Mouse (Mus musculus) liver, postnatal 0 days (tissue): ENCODE data around the gene Gm49486.

Source experiments
- CTCF ChIP-seq: sonication (generic); IDR thresholded peaks from 2 replicates; pipeline ENCODE4 v1.5.1; 2016; ENCODE audit warnings: antibody characterized with exemption, low read depth
- EP300 ChIP-seq: IDR thresholded peaks from 2 replicates; pipeline ENCODE4 v1.6.1; 2016; ENCODE audit warnings: antibody characterized with exemption, low read depth, mild to moderate bottlenecking

DNA sequence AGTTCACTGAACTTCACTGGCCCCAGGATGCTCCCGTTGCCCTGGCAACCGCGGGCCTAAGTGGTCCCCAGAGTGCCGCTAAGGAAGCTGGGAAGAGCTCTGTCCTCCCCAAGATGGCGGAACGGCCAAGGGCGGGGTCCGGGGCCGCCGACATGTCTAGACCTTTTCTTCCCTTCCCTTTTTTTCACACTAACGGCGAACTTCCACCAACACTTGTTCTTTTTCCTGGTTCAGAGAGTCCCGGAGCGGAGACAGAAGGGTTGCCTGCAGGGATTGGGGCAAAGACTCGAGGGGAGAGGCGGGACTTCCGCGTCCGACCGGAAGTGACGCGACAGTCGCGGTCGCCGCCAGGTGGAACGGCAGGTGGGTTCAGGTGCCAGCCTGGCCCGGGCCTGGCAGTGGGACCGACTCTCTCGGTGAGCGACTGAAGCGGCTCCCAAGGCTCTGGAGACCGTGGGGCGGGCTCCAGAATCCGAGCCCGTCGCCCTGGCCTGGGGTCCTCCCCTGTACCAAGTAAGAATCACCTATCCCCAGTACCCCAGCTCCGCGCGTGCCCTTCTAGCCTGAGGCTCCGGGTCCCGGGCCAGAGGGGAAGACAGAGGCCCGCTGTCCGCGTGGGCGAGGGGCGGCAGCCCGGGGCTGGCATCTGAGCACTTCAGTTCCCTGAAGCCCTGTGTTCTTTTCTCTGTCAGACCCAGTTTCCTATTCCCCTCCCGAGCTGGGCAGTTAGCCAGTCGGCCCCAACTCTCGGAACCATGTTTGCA, at the start of gene Gm49486, which contains the start of gene Pick1:
- TF ChIP-seq CTCF (0 out of 2 replicates have a peak, but pooled peaks have one; percentile 13), EP300 (no peak)
